Mouse (Mus musculus) bone marrow macrophage, adult 2 months (primary cell): ENCODE measurements at regions not wholly inside any gene's neighbourhood (a gene's known extent, or its start where the extent isn't known, plus 50 kb on each side); places are given as distances from the start of the nearest gene placed in this dataset.

Experiments
- CTCF ChIP-seq: IDR thresholded peaks from 2 replicates; pipeline ENCODE4 v1.5.1; 2012; ENCODE audit warnings: low read depth, mild to moderate bottlenecking, low read length, moderate library complexity
- POLR2A ChIP-seq: IDR thresholded peaks from 2 replicates; pipeline ENCODE4 v1.6.1; 2012; ENCODE audit warnings: mild to moderate bottlenecking, low read depth, low read length, borderline replicate concordance

DNA sequence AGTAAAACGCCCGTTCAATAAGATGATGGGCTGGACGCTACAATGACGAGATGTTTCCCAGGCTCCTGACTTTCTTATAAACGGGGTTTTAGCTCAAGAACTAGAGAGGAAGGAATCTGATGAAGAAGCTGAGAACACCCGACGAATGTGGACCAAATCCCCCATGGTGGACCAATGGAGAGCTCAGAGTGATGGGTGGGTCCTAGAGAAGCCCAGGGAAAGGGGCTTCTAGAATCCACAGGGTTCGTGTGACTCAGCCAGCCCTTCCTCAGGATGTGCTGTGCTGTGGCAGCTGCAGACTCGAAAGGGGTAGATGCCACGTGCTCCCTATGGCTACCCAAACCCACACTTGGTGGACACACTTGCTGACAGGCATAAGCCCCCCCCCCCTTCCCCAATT lies 318.2 kb downstream of the Med13l start:
- TF ChIP-seq POLR2A (no peak), CTCF (no peak)
